Mouse (Mus musculus) B cell, adult (primary cell): ENCODE measurements around the gene Srgn. TPM values are rescaled to one million over a fixed set of nuclear protein-coding genes. Genes with fewer than 3 reads are reported as not detected.

Experiments
- total RNA-seq: library from RNA; stranded (reverse); gene quantifications from 4 replicates; pipeline ENCODE4 v1.2.4, GENCODE M21; 2023; ENCODE audit not compliant: inconsistent age

Gene Srgn
- total RNA-seq, result 744 to 811 TPM (median 781 TPM) in 4 replicates

GRCm38 (mm10) chr10:62527351-62527750 lies at the start of gene Srgn:
Gene Srgn, minus strand, starts transcription at chr10:62527451.

GRCm38 (mm10) chr10:62486618-62487415 lies 40.4 kb downstream of the Srgn start, which contains the start of gene Vps26a:
Gene Vps26a, minus strand, starts transcription at chr10:62486805.

GRCm38 (mm10) chr10:62449364-62450279 lies 77.6 kb downstream of the Srgn start, which contains the start of the genes 4930507D05Rik and Supv3l1:
Gene 4930507D05Rik, plus strand, starts transcription at chr10:62449489.
Gene Supv3l1, minus strand, starts transcription at chr10:62449738.

Other genes with a start within 250 kb of the Srgn start
- gene Hk1, start 147.5 kb downstream of the Srgn start, total RNA-seq, result 34.9 to 39.4 TPM (median 36.4 TPM) in 4 replicates
- gene Hkdc1, start 105.0 kb downstream of the Srgn start, total RNA-seq, result not detected in 4 replicates
- 0.36 to 1.3 TPM (median 0.56 TPM) in 4 replicates for gene 4930507D05Rik, start 78.0 kb downstream of the Srgn start, total RNA-seq
- 30.2 to 34.3 TPM (median 32.1 TPM) in 4 replicates for gene Supv3l1, start 77.7 kb downstream of the Srgn start, total RNA-seq
- gene Vps26a, start 40.6 kb downstream of the Srgn start, total RNA-seq, result 32.3 to 35.7 TPM (median 34.1 TPM) in 4 replicates
- gene Kif1bp, start 51.0 kb upstream of the Srgn start, total RNA-seq, result 24.5 to 27.9 TPM (median 25.2 TPM) in 4 replicates
- 146 to 160 TPM (median 154 TPM) in 4 replicates for gene Ddx21, start 74.8 kb upstream of the Srgn start, total RNA-seq
- gene Ddx50, start 123.8 kb upstream of the Srgn start, total RNA-seq, result 145 to 151 TPM (median 149 TPM) in 4 replicates
- 0.16 to 0.72 TPM (median 0.36 TPM) in 3 of 4 replicates, not detected in the other for gene Stox1, start 198.7 kb upstream of the Srgn start, total RNA-seq